Mouse (Mus musculus) liver, embryonic 11.5 days (tissue): ENCODE data around the gene Camkmt. TPM values are rescaled to one million over a fixed set of nuclear protein-coding genes. Genes with fewer than 3 reads are reported as not detected.

Experiments used
- ATAC-seq: fragments of 200-750 bp; cut with Nextera tagmentation; replicated peaks from 2 replicates; pipeline ENCODE4 v1.8.0; 2017; ENCODE audit warnings: moderate number of reproducible peaks, mild to moderate bottlenecking, moderate TSS enrichment, moderate library complexity; ENCODE audit not compliant: low FRiP score
- DNase-seq: peaks from one replicate; pipeline ENCODE4 v3.0.0-alpha.2; 2017; ENCODE audit warnings: low spot score
- H3K27ac ChIP-seq: fragments of 300-500 bp; sonication (generic); 2 replicates; pipeline ENCODE4 v1.5.1; 2014; ENCODE audit warnings: mild to moderate bottlenecking, low read depth, low read length, control low read depth
- H3K27me3 ChIP-seq: fragments of 300-500 bp; sonication (generic); replicated peaks from 2 replicates; pipeline ENCODE4 v1.6.1; 2014; ENCODE audit warnings: low read length, mixed read lengths; ENCODE audit not compliant: control insufficient read depth, insufficient read depth
- H3K36me3 ChIP-seq: fragments of 300-500 bp; sonication (generic); 2 replicates; pipeline ENCODE4 v1.6.1; 2014; ENCODE audit warnings: mild to moderate bottlenecking, low read length, moderate library complexity, mixed read lengths; ENCODE audit not compliant: control insufficient read depth, insufficient read depth
- H3K4me1 ChIP-seq: fragments of 300-500 bp; sonication (generic); replicated peaks from 2 replicates; pipeline ENCODE4 v1.6.1; 2014; ENCODE audit warnings: low read length, mixed read lengths; ENCODE audit not compliant: control insufficient read depth, insufficient read depth
- H3K4me2 ChIP-seq: fragments of 300-500 bp; sonication (generic); 2 replicates; pipeline ENCODE4 v1.6.1; 2014; ENCODE audit warnings: mild to moderate bottlenecking, control low read depth, moderate library complexity
- H3K4me3 ChIP-seq: fragments of 300-500 bp; sonication (generic); 2 replicates; pipeline ENCODE4 v1.5.1; 2014; ENCODE audit warnings: low read depth, low read length, control low read depth
- H3K9ac ChIP-seq: fragments of 300-500 bp; sonication (generic); 2 replicates; pipeline ENCODE4 v1.6.1; 2014; ENCODE audit warnings: low read depth, low read length, control low read depth
- H3K9me3 ChIP-seq: fragments of 300-500 bp; sonication (generic); 2 replicates; pipeline ENCODE4 v1.6.1; 2016; ENCODE audit warnings: low read length, inconsistent platforms, mixed read lengths; ENCODE audit not compliant: control insufficient read depth
- WGBS: fragments of 180-500 bp; shearing (Covaris S2); extraction: QIAGEN DNeasy Blood & Tissue Kit; methylation state at CpG from one replicate; pipeline ENCODE4 v1.1.7; 2014; 5-methylcytosine and 5-hydroxymethylcytosine counted together
- polyA plus RNA-seq: library from polyadenylated mRNA; unstranded; fragments of >200 nt; fragmentation: Nextera tagmentation; extraction: Ambion mirVana; gene quantifications from 2 replicates; pipeline ENCODE4 v1.2.1, GENCODE M21; 2014

Gene Camkmt
- polyA plus RNA-seq, 1 experiment from 2014 or later, result 6.4 TPM

DNA sequence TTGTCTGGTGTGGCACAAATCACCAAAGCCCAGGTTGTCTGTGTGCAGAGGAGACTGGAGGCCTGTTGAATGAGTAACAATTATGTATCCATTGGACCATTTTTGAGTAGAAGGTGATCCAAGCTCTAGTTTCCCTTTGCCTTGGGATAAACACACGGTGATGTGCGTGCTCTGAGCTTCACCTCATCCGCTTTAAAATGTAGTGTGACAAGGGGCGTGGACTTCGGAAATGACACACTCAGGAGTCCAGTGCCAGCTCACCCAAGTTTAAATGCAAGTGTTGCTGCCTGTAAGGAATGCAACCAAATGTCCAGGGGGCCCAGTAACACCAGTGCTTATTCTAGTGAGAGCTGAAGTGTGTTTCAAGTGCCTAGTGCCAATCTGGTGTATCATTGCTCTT, 392.7 kb downstream of the Camkmt start:
- Histone ChIP-seq H3K27me3 (peaks cover 83% of the 10 kb centered on the region), H3K27ac (no peak overlapping the region), H3K4me2 (no peak overlapping the region), H3K4me1 (no peaks in the 10 kb centered on the region), H3K9ac (no peak overlapping the region), H3K9me3 (no peaks in the 10 kb centered on the region), H3K4me3 (no peak overlapping the region), H3K36me3 (no peaks in the 10 kb centered on the region)
- DNase-seq, result no peak
- no peak for ATAC-seq
- 86% methylated on average over 5 of the region's 5 CpGs for WGBS

DNA sequence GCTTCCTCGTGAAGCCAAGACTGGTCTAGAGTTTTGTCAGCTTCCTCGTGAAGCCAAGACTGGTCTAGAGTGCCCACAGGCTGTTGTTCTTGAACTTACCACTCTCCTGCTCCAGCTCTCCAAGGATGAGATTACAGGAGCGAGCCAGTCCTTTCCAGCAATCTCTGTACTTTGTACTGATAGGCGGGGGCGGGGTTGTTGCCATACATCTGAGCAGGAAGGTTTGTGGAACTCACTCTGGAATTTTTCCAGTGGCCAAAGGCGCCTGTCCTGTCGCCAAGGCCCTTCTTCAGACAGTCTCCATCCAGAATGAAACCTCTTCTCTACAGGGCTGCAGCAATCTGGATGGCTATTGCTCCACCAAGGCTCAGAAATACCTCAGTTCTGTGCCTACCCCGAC, 393.7 kb downstream of the Camkmt start:
- H3K4me1 ChIP-seq, result no peaks in the 10 kb centered on the region
- no peak overlapping the region for H3K27ac ChIP-seq
- H3K9ac ChIP-seq, result no peak overlapping the region
- WGBS, result 51% methylated on average over 8 of the region's 8 CpGs
- ATAC-seq, result no peak
- peaks cover 89% of the 10 kb centered on the region for H3K27me3 ChIP-seq
- H3K4me2 ChIP-seq, result no peak overlapping the region
- H3K9me3 ChIP-seq, result no peaks in the 10 kb centered on the region
- H3K36me3 ChIP-seq, result no peaks in the 10 kb centered on the region
- no peak for DNase-seq
- no peak overlapping the region for H3K4me3 ChIP-seq

DNA sequence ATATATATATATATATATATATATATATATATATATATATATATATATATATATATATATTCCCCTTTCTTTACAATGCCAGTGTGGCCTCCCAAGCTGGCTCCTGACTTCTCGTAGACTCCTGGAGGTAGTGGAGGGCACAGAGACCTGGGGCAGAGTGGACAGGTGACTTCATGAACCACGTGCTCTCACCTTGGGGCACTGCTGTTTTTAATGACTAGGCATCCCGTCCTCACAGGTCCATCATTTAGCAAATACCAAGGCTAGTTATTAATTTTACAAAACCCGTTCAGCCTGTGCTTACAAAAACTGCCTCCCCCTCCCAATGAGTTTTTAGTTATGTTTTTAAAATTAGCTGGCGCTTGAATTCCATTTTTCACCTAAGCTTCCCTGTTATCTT, 394.2 kb downstream of the Camkmt start:
- Histone ChIP-seq H3K4me3 (no peak overlapping the region), H3K4me2 (no peak overlapping the region), H3K27ac (no peak overlapping the region), H3K9me3 (no peaks in the 10 kb centered on the region), H3K4me1 (no peaks in the 10 kb centered on the region), H3K36me3 (no peaks in the 10 kb centered on the region), H3K9ac (no peak overlapping the region), H3K27me3 (peaks cover 91% of the 10 kb centered on the region)
- ATAC-seq (no peak), DNase-seq (no peak)
- 37% methylated on average over 5 of the region's 5 CpGs for WGBS

DNA sequence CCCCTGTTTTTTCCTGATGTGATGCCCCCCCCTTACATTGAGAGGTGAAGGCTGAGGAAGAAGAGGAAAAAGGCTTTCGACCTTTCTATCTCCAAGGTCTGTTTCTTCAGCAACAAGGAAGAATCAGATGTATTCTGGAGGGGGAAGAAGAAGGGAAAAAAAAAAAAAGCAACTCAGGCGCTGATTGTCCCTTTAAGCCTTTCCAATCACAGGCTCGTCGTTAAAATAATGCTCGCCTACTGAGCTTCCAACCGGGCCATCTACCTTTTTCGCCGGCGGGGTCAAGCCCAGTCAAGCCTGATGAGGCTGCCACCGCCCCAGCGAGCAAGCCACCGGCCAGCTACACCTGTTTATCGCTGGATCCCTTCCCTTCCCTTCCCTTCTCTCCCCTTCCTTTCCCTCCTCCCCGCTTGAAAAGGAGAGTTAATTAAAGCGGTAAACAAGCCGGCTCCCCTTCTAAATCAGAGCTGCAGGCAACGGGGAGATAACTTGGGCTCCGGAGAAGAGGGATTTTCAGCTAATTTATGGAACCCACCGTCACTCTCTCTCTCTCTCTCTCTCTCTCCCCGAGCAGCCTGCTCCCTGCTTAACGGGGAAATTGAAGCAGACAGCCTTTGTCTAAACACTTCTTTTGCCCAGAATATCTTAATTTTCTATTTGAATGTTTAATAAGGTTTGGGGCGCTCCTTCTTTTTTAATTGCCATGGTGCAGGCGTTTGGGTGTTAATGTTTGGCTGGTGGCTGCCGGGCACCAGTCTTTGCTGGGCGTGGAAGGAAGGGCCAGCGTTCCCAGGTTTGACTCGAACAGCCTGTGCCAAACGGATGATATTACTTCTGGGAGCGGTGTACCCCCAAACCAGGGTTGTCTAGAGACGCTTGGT, 395.0 kb downstream of the Camkmt start:
- Histone ChIP-seq H3K9me3 (no peaks in the 10 kb centered on the region), H3K4me3 (no peak overlapping the region), H3K4me2 (no peak overlapping the region), H3K27me3 (peaks cover 96% of the 10 kb centered on the region), H3K36me3 (no peaks in the 10 kb centered on the region), H3K9ac (no peak overlapping the region), H3K4me1 (no peaks in the 10 kb centered on the region), H3K27ac (no peak overlapping the region)
- no peak for DNase-seq
- ATAC-seq, result no peak
- WGBS, result 2% methylated on average over 30 of the region's 30 CpGs

DNA sequence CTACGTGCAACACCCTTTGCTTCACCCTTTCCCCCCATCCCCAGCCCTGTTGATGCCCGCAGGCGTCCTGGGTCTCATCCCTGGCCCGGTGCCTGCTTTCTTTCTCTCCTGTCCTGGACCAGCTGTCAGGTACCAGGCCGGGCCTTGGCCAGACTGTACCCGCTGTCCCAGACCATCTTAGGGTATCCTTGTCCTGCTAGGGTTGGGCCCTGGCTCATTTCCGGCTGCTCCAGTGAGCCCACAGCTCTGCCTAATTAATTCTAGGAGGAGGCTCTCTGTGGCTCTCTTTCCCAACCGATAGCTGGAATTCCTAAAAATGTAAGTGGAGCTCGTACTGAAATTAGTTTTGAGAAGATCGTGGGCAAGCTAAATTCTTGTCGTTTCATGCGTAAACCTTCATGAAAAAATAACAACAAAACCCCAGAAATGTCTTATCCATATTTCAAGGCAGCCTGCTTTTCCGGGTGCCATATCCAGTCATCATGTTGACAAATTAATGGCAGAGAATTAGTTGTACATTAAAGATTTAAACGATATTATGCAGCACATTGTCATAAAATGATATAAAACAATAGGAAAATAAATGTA, 395.7 kb downstream of the Camkmt start:
- H3K27me3 ChIP-seq, result peaks cover 95% of the 10 kb centered on the region
- no peak for ATAC-seq
- no peaks in the 10 kb centered on the region for H3K9me3 ChIP-seq
- WGBS, result 5% methylated on average over 14 of the region's 14 CpGs
- no peak overlapping the region for H3K9ac ChIP-seq
- H3K4me1 ChIP-seq, result no peaks in the 10 kb centered on the region
- H3K4me3 ChIP-seq, result no peak overlapping the region
- H3K27ac ChIP-seq, result no peak overlapping the region
- no peak for DNase-seq
- no peak overlapping the region for H3K4me2 ChIP-seq
- H3K36me3 ChIP-seq, result no peaks in the 10 kb centered on the region

DNA sequence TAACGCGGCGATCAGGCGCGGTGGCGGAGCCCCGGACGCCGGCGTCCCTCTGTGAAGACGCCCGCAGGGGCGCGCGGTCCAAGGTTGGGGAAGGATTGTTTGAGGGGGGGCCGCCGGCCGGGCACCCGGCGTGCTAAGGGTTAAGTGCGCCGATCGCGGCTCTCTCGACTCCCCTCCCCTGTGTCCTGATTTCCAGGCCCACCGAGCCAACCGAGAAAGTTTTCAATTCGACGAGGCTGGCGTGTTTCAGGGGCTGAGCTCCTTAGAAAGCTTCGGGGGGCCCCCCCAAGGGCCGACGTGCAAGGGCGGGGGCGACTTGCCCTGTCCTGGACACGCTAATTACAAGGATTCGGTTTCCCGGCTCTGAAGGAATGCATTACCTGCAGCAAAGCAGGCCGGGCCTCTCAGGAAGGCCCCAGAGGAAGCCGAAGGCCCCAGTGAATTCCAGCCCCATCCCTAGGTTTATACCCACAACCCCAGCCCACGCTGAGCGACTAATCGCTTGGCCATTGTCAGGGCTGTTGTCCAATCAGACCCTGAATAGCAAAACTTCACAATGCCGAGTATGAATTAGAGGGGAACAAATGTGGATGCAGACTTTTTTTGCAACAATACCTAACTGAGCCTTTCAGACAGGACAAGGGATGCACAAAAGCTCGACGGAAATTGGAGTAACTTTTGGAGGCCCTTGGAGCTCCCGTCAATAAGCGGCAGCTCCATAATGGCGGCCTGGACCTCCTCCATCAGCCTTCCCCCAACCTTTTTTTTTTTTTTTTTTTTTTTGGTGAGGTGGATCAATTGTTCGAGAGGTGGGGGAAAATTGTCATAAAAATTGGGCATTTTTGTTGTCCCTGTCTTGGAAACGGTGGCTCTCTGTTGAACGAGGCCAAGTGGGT, 396.5 kb downstream of the Camkmt start:
- DNase-seq (no peak), ATAC-seq (no peak)
- Histone ChIP-seq H3K9me3 (no peaks in the 10 kb centered on the region), H3K36me3 (no peaks in the 10 kb centered on the region), H3K9ac (no peak overlapping the region), H3K4me1 (no peaks in the 10 kb centered on the region), H3K4me2 (0 out of 2 replicates have a peak overlapping the region, but pooled peaks have one; percentile 2), H3K4me3 (no peak overlapping the region), H3K27me3 (peaks cover 95% of the 10 kb centered on the region), H3K27ac (no peak overlapping the region)
- 4% methylated on average over 52 of the region's 52 CpGs for WGBS

DNA sequence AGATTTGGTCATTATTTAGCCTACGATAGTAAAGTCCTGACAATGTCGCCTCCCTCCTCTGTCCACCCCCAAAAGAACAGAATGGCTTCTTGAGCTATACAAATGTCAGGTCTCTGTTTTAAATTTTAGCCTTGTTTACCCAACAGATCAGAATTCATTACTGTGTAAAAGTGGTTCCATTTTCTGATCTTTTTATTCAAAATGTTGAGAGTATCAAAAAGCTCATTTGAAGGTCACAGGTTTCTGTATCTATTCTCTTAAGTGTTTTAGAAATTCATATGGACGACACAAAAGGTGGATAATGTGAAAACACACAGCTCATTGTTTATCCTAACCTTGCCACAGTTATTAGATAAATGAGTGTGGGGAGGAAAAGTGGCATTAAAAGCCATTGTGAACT, 397.2 kb downstream of the Camkmt start:
- 63% methylated on average over 3 of the region's 3 CpGs for WGBS
- Histone ChIP-seq H3K4me3 (no peak overlapping the region), H3K27ac (no peak overlapping the region)

DNA sequence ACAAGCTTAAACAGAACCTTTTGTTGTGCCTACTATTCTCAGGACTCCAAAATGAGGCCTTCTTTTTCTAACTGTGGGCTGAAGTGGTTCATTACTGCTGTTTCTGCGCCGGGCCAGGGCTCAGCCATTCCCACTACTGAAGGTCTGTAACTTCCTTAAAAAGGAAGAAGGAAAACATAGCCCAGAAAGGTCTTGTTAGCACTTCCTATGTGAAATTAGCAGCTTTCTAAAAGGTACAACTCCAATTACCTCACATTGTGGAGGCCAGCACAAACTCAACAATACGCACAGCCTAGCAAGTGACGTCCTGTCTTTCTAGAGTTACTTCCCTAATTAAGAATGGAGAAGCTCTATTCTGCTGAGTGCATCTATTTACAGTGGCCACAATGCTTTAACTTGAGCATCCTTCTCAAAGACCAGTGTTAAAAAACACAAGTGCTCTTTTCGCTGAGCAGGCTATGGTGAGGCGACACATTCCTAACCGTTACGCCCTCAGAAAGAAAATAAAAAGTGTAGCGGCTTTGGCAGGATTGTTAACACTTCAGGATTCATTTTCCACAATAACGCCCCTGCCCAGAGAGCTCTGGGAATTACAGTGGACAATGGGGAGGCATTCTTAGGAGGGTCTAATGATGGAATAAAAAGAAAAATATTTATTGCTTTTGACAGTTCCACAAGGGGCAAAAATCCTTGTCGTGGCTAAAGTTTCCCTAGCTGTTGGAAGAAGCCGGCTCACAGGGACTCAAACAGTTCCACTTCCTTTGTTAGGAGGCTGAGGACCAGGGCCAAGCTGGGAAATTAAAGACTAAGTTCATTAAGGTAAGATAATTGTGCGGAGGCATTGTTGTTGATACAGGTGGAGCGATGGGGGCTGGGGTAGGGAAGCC, 398.5 kb downstream of the Camkmt start:
- no peaks in the 10 kb centered on the region for H3K9me3 ChIP-seq
- no peaks in the 10 kb centered on the region for H3K4me1 ChIP-seq
- no peak overlapping the region for H3K27ac ChIP-seq
- WGBS, result 11% methylated on average over 14 of the region's 14 CpGs
- H3K4me3 ChIP-seq, result no peak overlapping the region
- peaks cover 78% of the 10 kb centered on the region for H3K27me3 ChIP-seq
- H3K9ac ChIP-seq, result no peak overlapping the region
- no peaks in the 10 kb centered on the region for H3K36me3 ChIP-seq
- no peak overlapping the region for H3K4me2 ChIP-seq
- ATAC-seq (no peak), DNase-seq (no peak)

More for the DNA sequence above, 397.2 kb downstream of the Camkmt start:
- ATAC-seq (no peak), DNase-seq (no peak)
- Histone ChIP-seq H3K4me1 (no peaks in the 10 kb centered on the region), H3K9me3 (no peaks in the 10 kb centered on the region), H3K9ac (no peak overlapping the region), H3K27me3 (peaks cover 90% of the 10 kb centered on the region), H3K36me3 (no peaks in the 10 kb centered on the region), H3K4me2 (no peak overlapping the region)
